Mouse (Mus musculus) ES-CJ7 (cell line): Measurements from ENCODE around the gene Hivep3.

Experiments
- DNase-seq: peaks from one replicate; pipeline ENCODE4 v3.0.0; 2011; ENCODE audit warnings: low read depth, low spot score

Hivep3 gene

DNA sequence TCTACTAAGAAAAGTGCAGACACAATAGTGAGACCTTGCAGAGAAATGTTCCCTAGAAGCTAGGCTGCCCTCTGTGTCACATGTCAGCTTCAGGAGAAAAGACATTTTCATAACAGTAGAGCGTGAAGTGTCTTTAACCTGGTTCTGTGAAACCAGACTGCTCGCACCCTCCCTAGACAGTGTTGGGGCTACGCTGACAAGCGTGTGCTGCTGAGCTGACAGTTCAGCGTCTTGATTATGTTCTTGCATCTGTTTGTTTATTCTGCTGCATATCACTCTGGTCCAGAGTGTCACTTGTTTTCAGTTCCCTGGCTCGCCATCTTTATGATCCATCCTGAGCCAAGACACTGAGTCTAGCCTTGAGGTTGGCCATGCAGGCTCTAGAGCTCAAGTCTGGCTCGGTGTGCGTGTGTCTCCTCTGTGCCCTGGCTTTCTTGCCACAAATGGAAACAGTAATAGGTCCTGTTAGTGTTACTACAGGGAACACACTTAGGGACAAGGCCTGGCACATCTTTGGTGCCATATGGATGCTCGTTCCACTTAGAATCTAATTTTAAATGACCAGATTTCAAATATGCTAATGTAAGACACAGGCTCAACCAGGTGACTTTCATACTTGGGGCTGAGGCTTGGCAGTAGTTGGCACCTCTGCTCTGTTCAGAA lies 28.0 kb downstream of the Hivep3 start:
- DNase-seq: no peak

GRCm38 (mm10) chr4:119762171-119762570 lies 28.6 kb downstream of the Hivep3 start:
- no peak for DNase-seq

GRCm38 (mm10) chr4:119768046-119768445 lies 34.5 kb downstream of the Hivep3 start:
- DNase-seq: no peak

GRCm38 (mm10) chr4:119775913-119776312 lies 42.3 kb downstream of the Hivep3 start:
- no peak for DNase-seq

- no peak for DNase-seq
Measured at GRCm38 (mm10) chr4:119777146-119777545, 43.6 kb downstream of the Hivep3 start.

- DNase-seq: no peak
Measured at GRCm38 (mm10) chr4:119779561-119780400, 46.2 kb downstream of the Hivep3 start.

DNA sequence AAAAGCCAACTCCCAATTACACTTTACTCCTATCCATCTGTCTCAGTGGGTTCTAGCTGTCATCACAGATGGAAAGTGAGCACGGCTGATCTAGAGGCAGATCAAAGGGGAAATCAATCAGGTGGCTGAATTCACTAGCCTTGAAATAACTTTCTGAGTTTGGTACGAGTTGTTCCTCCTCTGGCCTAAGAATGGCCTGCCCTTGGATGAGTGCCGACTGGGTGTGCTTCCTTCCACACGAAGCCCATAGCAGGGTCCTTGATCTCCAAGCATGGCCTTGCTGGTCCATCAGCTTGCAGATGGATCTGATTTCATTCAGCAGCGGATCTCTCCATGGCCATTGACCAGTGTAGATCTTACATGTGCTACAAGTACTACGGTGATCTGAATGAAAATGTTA lies 47.3 kb downstream of the Hivep3 start:
- no peak for DNase-seq

DNA sequence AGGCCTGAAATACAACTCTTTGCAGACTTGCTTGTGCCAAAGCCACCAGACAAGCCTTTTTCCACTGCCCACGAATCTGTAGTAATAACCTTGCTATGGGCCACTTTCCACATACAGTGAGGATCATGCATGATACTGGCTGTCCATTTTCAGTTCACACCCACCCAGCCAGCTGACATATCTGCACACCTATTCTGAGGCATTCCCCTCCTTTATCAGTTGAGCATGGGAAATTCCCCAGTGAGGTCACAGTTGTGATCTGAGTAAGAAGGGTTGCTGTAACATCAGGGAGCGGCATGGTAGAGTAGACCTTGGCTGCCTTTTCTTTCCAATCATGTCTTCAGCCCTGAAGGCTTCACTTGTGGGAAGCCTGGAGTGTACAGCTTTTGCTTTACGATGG lies 51.4 kb downstream of the Hivep3 start:
- DNase-seq: no peak

DNA sequence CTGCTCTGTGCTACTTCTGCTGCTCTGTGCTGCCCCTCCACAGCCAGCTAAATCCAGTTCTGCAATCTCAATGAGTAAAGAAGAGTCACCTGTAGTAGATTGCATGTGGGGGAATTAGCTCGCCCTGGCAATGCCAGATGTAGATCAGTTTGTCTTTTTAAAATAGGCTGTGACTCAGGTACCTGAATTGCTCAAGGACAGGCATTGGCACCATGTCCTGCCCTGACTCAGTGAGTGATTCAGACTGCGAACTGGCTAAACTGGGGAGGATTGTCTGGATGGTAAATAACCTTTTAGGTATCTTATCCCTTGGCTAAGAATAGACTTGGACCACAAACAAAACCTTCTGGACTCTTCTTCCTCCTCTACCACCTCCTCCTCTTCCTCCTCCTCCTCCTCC lies 52.7 kb downstream of the Hivep3 start:
- DNase-seq: no peak

- no peak for DNase-seq
Measured at GRCm38 (mm10) chr4:119786721-119787120, 53.1 kb downstream of the Hivep3 start.

DNA sequence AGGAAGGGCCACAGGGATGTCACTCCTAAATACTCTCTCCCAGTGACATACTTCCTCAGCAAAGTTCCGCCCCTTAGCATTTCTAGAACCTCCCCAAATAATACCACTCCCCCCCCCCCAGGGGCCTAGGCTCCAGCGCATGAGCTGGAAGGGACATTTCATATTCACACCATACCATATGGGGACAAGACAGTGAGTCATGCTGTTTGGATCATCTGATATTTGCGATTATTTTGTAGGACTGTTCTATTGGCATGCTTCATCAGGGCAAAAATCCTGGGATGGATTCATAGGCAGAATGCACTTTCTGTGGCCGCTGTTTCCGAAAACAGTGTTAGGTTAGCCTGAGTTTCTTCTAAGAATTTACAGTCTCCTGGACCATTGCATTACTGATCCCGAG lies 55.2 kb downstream of the Hivep3 start:
- DNase-seq: no peak

DNA sequence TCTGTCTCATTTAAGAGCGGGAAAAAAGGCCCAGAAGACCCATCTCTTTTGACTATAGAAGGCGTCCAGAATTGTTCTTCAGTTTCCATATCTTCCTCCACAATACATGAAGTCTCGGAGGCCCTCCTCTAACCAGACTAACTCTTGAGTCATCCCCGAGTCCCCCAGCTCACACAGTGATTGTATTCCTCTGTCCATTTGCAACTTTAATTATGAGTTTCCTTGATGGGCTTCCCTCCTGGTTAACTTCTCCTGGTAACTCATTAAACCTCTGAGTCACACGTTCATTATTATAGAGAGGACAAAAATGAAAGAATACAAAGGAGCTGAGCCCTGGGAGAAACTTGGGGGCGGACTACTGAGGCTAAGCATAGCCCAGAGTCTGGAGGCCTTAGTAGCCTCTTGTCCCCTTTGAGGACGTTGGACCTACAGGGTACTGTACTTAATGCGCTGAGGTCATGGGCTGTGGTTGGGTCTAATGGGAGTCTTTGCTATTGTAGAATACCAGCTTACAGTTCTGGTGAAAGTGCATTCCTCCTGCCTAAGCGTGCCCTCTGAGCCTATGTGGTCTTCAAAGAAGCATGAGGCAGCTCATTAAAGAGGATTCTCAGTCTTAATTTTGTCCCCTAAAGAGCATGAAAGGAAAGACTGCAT lies 56.0 kb downstream of the Hivep3 start:
- no peak for DNase-seq

DNA sequence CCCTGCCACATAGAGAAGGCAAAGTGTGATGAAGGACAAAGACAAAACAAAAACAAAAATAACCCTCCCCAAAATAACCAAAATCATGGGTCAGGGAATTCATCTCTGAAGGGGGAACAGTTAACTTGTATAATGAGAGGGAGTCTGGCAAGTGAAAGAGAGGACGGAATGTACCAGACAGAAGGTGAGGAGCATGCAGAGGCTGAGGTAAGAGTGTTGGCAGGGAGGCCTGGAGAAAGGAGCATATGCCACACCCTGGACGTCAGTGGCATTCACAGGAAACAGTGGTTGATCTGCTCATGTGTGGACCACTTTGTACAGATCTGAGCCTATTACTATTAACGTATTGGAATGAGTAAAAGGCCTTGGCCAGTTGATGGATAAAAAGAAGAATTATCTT lies 65.3 kb downstream of the Hivep3 start:
- no peak for DNase-seq

- no peak for DNase-seq
Measured at GRCm38 (mm10) chr4:119806556-119806955, 73.0 kb downstream of the Hivep3 start.

- no peak for DNase-seq
Measured at GRCm38 (mm10) chr4:119807359-119807758, 73.8 kb downstream of the Hivep3 start.

- DNase-seq: peak; percentile 82
Measured at GRCm38 (mm10) chr4:119809245-119809644, 75.7 kb downstream of the Hivep3 start.

DNA sequence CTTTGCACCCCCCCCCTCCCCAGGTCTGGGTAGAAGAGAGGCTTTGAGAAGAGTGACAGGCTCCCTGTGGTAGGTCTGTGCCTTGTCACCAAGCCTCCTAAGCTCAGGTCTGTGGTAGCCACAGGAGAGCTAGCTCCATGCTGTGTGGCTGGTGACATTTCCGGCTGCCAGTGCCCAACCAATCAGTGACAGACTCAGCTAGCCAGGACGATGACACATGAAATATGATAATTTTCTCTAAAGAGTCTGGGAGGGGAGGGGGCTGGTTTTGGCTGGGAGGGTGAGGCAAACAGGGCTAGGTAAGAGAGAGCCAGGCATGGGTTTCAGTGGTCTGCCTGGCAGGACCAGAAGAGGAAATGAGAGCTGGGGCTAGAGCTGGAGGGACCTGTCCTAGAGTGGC lies 79.2 kb downstream of the Hivep3 start:
- DNase-seq: no peak

DNA sequence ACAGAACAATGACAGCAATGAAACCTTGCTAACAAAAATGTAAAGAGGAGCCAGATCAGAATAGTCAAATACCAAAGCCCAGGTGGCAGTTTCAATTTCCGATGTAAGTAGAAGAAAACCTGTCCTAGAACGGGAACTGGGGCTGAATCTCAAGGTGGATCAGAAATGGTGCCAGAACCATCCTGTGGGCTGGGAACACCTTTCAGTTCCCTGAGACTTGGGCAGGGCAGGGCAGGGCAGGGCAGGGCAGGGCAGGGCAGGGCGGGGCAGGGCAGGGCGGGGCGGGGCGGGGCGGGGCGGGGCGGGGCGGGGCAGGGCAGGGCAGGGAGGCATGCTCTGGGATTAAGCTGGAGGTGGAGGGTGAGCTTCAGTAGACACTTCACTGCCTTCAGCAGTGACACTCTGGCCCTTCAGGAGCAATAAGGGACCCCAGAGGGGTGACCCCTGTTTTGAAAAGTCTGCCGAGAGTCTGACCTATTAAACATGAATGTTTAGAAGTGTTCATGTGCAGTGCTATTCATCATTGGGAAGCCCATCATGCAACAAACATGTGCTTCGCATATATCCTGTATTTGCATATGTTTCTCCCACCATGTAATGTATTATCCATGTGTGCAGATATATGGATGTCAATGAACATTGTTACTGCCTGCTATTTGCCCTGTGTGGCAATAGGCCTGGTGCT lies 80.1 kb downstream of the Hivep3 start:
- DNase-seq: no peak

- DNase-seq: peak; percentile 36
Measured at GRCm38 (mm10) chr4:119814185-119815132, 80.9 kb downstream of the Hivep3 start.

- DNase-seq: peak; percentile 93
Measured at GRCm38 (mm10) chr4:119815133-119815792, 81.7 kb downstream of the Hivep3 start.
